Mouse (Mus musculus) CD4-positive, CD25-positive, alpha-beta regulatory T cell, adult 2 months (primary cell): ENCODE results near the gene Tbc1d4.
"Not testable (repeated sequence)": the region's sequence is repeated elsewhere in the genome, so short reads cannot be mapped to it uniquely, and the experiment has no call there.

Source experiments
- DNase-seq: peaks from one replicate; pipeline ENCODE4 v3.0.0-alpha.2; 2012; ENCODE audit warnings: low read depth, low spot score

The Tbc1d4 gene

DNA sequence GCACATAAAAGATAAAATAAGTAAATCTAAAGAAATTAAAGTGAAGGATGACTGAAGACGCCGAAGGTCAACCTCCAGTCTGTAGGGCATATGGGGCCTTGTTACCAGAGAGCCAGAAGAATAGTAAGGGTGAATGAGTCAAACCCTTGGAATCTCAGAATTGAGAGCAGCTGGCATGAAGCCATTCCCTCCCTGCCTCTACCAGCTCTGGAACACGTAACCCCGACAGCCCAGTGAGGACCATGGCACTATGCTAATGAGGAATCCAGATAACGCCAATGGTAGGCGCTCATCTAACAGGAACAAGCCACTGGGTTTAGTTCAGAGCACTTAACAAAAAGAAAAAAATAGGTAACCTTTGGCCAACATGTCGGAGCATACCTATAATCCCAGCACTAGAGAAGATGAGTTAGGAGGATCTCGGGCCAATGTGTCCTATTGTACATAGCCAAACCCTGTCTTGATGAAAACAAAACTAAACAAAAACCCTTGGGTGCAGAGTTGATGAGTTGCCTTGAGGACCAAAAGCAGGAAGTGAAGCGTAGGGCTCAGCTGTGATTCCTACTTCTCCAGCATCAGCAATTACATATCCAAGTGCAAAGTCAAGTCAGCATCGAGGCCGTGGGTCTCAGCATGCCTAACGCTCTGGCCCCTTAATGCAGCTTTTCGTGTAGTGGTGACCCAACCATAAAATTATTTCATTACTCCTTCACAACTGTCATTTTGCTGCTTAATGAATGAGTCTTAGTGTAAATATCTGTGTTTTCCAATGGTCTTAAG is 13.5 kb downstream of the Tbc1d4 start:
- DNase-seq, result no peak

DNA sequence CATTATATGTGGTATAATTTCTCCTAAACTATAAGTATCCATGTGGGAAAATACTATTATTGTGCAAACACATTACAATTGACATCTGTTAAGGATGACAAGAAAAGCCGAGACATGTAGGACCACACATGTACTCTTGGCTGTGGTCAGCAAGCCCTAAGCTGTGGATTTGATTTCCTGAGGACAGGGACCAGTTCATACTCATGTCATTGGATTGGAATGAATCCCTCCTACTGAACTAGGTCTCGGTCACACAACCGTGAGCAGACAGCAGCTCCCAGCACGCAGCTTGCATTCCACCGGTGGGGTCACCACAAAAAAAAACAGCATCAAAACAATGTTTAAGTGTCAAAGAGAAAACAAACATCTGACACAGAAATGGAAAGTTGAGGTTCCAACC is 15.0 kb downstream of the Tbc1d4 start:
- DNase-seq, result no peak

DNA sequence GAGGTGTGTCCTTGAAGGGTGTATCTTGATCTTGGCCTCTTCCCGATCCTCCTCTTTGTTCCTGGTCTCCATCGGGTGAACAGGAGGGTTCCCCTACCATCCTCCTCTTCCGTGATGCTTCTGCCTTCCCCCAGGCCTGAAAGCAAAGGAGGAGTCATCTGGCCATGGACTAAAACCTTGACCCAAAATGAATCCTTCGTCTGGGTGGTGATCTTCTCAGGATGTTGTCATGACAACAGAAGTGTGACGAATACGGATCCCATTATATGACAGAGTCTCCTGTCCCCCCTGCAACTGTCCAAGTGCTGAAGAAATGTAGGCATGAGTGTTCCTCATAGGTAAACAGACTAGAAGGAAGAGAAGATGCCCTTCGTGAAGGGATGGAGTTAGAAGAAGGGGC is 15.7 kb downstream of the Tbc1d4 start:
- no peak for DNase-seq

GRCm38 (mm10) chr14:101591101-101591500 is 17.9 kb downstream of the Tbc1d4 start:
- DNase-seq, result no peak

DNA sequence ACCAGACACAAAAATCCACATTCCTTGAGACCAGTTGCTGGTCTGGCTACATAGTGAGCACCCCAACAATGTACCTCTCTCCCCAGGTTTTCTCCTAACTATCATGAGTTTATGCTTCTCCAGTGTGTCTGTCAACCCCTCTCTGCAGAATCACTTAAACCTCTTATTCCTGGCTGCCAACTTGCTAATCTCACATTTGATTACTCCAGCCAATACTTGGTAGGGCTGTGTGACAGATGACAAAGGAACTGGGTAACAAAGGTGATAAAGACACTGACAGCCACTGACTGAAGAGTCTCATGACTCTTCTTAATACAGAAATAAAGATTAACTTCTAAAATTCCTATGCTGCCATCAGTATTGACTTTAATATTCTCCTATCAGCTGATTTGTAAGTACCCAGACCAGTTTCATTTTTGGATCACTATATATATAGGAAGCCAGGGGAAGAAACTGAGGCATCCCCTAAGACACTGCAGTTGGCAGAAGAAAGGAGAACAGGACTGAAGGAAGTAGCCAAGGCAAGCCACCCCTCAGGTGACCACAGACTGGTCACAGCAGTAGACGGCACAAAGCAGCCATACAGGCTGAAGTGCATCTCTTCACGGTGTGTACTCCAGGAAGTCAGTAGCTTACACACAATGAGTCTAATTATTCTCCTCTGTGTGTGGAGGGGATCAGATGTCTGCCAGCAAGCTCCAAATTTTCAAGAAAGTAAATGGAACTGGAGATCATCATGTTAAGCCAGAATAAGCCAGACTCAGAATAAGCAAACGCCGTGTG is 20.6 kb downstream of the Tbc1d4 start:
- DNase-seq, result not testable (repeated sequence)

DNA sequence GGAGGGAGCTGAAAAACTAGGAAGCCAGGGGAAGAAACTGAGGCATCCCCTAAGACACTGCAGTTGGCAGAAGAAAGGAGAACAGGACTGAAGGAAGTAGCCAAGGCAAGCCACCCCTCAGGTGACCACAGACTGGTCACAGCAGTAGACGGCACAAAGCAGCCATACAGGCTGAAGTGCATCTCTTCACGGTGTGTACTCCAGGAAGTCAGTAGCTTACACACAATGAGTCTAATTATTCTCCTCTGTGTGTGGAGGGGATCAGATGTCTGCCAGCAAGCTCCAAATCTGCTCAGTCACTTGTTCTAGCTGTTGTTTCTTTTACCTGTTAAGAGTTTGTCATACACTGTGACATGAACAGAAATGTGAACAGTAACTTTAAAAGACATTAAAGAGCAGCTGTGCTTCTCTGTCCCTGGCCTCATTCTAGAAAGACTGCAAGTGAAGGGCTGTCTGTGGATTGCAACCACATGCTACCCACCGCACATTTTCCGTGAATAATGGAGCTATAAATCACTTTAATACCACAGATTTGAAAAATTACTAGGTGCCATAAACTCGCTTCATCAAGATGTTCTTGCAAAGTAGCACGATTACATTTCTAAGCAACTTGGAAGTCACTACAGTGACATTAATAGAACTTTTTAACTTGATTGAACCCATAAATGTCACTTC is 21.5 kb downstream of the Tbc1d4 start:
- not testable (repeated sequence) for DNase-seq

GRCm38 (mm10) chr14:101586096-101586495 is 22.9 kb downstream of the Tbc1d4 start:
- no peak for DNase-seq

DNA sequence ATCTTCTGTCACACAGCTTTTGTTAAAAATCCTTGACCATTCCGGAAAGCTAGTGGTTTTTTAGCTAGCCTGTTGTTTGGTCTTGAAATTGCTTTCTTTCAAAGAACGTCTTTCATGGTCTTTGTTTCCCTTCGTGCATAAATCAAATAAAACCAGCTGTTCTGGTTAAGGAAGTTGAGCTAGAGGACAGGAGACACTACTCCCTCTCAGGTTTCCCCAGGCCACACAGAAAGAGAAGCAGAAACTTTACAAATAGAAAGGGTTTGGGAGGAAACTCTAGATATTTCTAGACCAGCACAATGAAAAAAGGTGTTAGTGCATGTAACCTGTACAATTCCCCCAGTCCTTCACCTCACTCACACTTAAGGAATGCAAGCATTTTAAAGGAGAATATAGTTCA is 33.3 kb downstream of the Tbc1d4 start:
- DNase-seq, result no peak

- no peak for DNase-seq
These were observed 34.5 kb downstream of the Tbc1d4 start for GRCm38 (mm10) chr14:101574536-101574935.

GRCm38 (mm10) chr14:101573107-101573614 is 35.8 kb downstream of the Tbc1d4 start:
- DNase-seq, result no peak

DNA sequence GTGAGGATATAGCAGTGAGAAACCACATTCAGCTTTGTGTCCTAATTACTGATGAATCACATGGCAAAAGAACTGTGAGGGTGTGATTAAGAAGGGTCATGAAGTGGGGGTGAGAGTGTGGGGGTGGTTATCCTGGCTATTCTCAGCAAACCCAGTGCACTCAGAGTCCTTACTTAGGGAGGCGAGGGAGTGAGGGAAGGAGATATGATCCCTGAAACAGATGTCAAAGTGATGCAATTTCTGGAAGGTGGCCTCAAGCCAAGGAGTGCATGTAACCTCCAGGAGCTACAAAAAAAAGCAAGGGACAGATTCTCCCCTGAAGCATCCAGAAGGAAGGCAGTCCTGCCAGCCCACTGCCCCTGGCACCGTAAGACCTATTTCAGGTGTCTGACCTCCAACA is 40.2 kb downstream of the Tbc1d4 start:
- no peak for DNase-seq

DNA sequence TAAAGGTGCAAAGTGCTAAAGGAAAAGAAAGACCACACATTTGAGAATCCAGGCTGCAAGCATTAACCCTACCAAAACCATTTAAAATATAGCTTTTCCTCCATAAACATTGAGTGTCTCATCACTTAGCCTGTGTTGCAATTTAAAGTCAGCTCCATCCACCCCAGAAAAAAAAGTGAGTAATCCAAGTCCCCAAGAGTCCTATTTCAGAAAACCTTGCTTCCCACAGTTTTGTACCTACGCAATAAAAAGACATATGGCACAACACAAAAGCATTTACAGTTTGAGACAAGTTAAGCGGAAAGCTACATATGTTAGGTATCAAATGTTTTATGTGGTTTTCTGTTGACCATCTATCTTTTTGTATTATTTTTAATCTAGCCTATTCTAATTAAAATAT is 42.3 kb downstream of the Tbc1d4 start:
- no peak for DNase-seq

DNA sequence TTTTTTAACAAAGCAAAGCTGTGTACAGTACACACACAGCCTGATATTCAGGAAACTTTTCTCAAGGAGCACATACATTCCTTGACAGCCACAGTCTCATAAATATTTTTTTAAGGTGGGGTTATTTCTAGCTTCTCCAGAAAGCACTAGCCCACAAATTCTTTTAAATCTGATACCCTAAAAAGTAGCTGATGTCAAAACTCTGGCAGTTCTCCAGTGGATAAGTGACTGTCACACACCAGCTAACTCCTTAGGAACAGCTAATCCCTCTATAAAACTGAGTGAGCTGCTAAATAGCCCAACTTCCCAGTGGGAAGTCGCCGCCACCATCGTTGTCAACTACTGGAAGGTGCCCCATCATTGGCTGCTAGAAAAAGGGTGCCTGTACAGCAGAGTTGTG is 43.3 kb downstream of the Tbc1d4 start:
- no peak for DNase-seq

DNA sequence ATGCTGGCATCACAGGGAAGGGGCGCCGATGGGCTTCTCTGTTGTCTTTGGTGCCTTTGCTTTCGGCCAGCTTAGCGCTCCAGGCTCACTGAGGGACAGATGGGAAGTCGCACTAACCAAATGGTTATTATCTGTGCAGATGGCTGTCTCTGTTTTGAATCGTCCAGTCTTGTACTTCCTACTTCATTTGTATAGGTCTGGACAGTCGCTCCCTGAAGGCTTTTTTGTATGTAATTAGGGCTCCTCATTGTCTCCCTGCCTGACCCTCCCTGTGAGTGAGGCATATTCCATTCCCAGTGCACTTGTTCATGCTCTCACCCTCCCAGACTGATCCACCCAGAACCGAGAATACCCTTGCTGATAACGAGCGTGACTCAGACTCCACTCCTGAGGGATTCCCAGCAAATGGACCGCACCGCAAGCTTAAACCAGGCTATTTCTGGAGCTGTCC is 47.7 kb downstream of the Tbc1d4 start:
- DNase-seq, result no peak

- no peak for DNase-seq
These were observed 49.5 kb downstream of the Tbc1d4 start for GRCm38 (mm10) chr14:101559446-101559845.

GRCm38 (mm10) chr14:101548885-101549573 is 60.0 kb downstream of the Tbc1d4 start:
- DNase-seq, result no peak

DNA sequence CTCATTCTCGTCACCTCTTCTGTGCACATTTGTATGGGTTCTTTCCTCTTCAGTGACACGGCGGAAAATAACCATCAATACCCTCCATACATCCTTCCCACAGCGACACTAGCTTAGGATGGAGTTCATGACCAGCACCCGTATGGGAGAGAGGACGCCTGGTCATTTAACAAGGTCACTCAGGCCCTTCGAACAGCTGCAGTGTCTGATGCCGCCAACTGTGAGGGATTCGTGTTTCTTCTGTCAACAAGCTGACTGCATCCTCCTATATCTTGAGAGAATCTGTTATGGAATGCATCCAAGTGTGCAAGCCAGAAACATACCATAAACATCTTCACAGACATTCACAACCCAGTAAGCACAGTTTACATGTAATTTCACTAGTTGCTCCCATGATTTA is 67.1 kb downstream of the Tbc1d4 start:
- DNase-seq, result no peak

DNA sequence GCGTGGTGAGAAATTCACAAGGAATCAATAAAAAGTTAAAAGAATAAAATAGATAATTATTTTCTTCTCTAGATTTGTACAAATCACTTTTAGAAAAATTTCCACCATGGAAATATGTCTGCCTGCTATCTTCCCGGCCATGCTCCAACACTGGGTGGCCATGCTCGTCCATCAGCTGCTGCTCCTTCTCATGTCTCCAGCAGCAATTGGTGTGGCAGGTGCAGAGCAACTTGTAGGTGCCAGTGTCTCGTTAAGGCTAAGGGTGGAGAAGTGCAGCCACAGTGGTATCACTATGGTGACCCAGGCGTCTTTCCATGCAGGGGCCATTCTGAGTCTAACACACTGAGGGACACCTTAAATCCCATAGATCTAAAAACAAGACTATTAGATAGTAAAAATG is 67.8 kb downstream of the Tbc1d4 start:
- no peak for DNase-seq

- DNase-seq, result no peak
These were observed 68.5 kb downstream of the Tbc1d4 start for GRCm38 (mm10) chr14:101540466-101540865.

GRCm38 (mm10) chr14:101537906-101538305 is 71.1 kb downstream of the Tbc1d4 start:
- DNase-seq, result no peak

DNA sequence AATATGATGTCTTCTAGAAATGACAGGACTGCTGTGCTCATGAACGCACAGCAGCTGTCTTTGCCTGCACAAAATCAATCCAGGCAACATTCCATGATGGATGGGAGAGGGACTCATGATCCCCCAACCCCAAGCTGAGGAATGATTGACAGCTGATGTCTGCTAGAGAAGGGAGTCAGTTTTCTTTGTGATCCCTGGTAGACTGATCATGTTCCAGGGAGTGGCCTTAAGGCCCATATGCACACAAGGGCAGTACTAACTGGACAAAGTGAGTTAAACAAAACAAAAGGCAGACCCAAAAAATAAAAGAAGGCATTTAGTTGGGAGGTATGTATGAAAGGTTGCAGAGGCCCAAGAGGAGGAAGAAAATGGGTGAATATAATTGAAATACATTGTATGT is 71.6 kb downstream of the Tbc1d4 start:
- no peak for DNase-seq
